Mouse (Mus musculus) brain, embryonic 14.5 days (tissue): ENCODE data around the gene Wbp11. TPM values are rescaled to one million over a fixed set of nuclear protein-coding genes. Genes with fewer than 3 reads are reported as not detected.
A peak's percentile ranks its signal among the peaks of the same experiment; 100 is the strongest.

Experiments used
- DNase-seq: peaks from one replicate; pipeline ENCODE4 v3.0.0-alpha.2; 2011; ENCODE audit warnings: low read depth
- CTCF ChIP-seq: fragments of 200-500 bp; IDR thresholded peaks from 2 replicates; pipeline ENCODE4 v1.5.1; 2012; ENCODE audit warnings: inconsistent platforms, mild to moderate bottlenecking, moderate library complexity, borderline replicate concordance; ENCODE audit not compliant: insufficient read depth, insufficient read length; ENCODE audit errors: extremely low read depth
- POLR2A ChIP-seq: fragments of 200-500 bp; IDR thresholded peaks from 2 replicates; pipeline ENCODE4 v1.6.1; 2012; ENCODE audit warnings: mild to moderate bottlenecking, inconsistent platforms, borderline replicate concordance; ENCODE audit not compliant: poor library complexity, insufficient read depth, insufficient read length, severe bottlenecking; ENCODE audit errors: extremely low read depth
- polyA plus RNA-seq: library from polyadenylated mRNA; depleted of rRNA; stranded (reverse); fragments of >200 nt; gene quantifications from 2 replicates; pipeline ENCODE4 v1.2.3, GENCODE M21; 2012

Wbp11 gene
- polyA plus RNA-seq, 1 experiment, result 81.9 TPM

GRCm38 (mm10) chr6:136835352-136835751 lies 7.3 kb upstream of the Wbp11 start, which contains the start of gene Smco3:
TSS of gene Smco3 (minus strand) at chr6:136835452.
- no peak for TF ChIP-seq POLR2A
- no peak for DNase-seq

DNA sequence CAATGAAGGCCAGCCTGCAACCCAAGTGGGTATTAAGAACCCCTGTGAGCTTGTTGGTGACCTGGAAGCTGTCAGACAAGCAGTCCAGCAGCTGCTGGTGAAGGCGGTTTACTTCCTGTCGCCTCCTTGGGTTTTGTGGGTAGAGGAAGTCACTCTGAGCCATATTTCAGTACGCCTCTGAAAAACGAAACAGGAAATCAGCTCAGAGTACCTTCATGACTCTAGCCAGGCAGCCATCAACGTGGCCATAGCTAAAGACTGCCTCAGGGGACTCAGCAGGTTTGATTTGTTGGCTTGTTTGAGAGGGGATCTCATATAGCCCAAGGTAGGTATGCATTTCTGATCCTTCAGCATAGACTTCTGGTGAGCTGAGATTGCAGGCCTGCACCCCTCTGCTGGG lies 3.7 kb upstream of the Wbp11 start:
- TF ChIP-seq CTCF (no peak), POLR2A (no peak)
- DNase-seq, result no peak

DNA sequence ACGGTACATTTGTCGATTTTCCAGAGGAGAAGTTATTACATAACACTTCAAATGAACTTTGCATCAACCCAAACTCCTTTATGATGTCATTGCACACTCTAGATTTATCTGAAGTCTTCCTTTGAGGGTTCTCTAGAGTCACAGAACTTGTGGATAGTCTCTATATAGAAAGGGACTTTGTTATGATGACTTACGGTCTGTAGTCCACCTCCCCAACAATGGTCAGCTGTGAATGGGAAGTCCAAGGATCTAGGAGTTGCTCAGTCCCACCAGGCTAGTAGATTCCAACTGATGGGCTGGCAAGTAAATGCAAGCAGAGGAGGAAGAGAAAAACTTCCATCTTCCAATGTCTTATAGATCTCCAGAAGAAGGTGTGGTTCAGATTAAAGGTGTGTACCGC lies 648 bp upstream of the Wbp11 start:
- no peak for TF ChIP-seq POLR2A
- no peak for TF ChIP-seq CTCF
- DNase-seq, result no peak

GRCm38 (mm10) chr6:136827516-136827880 lies 535 bp downstream of the Wbp11 start, which contains the start of gene BC049715:
TSS of gene BC049715 (plus strand) at chr6:136827626.
- no peak for DNase-seq
- TF ChIP-seq POLR2A, result no peak
- TF ChIP-seq CTCF, result no peak

GRCm38 (mm10) chr6:136827116-136827515 lies 917 bp downstream of the Wbp11 start:
- DNase-seq, result no peak

DNA sequence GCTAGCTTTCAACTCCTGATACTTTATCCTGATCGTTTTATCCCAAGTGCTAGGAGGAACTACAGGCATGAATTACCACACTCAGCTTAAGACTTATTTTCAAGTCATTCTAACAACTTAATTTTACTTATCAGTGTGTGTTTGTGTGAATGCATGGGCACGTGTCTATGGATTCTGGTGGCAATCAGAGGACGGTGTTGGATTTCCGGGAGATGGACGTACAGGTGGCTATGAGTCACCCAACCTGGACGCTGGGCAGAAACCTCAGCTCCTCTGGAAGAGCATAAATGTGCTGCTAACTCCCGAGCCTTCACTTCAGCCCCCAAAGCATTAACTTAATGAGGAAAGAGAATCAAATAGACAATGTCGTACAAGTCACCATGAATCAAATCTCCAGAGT lies 3.0 kb downstream of the Wbp11 start:
- TF ChIP-seq POLR2A (no peak), CTCF (no peak)
- DNase-seq, result no peak

More at GRCm38 (mm10) chr6:136827116-136827515, 917 bp downstream of the Wbp11 start:
- no peak for TF ChIP-seq CTCF
- TF ChIP-seq POLR2A, result no peak

- DNase-seq, result no peak
- no peak for TF ChIP-seq CTCF
- no peak for TF ChIP-seq POLR2A
Measured at GRCm38 (mm10) chr6:136821086-136821485, 6.9 kb downstream of the Wbp11 start.

DNA sequence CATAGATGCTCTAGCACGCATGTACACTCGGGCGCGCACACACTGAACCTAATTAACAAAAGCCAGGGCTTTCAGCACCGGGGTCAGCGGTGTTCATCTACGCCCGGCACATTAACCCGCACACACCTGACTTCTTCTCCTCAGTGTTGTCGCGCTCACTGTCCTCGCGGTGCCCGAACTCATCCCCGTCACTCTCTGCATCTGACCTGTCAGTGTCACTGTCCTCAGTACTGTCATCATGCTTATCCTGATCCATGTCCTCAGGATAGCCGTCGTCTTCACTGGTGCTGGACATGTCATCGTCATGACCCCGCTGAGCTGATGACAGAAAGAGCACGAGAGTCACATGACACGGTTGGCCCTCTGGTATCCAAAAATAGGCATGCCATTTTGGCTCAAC lies 7.7 kb downstream of the Wbp11 start:
- DNase-seq, result no peak

GRCm38 (mm10) chr6:136817549-136817948 lies 10.5 kb downstream of the Wbp11 start:
- peak; percentile 69 for DNase-seq
- TF ChIP-seq POLR2A (no peak), CTCF (no peak)

More for the DNA sequence above, 7.7 kb downstream of the Wbp11 start:
- TF ChIP-seq POLR2A (no peak), CTCF (no peak)

GRCm38 (mm10) chr6:136816826-136817225 lies 11.2 kb downstream of the Wbp11 start:
- DNase-seq, result no peak
- no peak for TF ChIP-seq CTCF
- TF ChIP-seq POLR2A, result no peak

GRCm38 (mm10) chr6:136815381-136815780 lies 12.7 kb downstream of the Wbp11 start:
- TF ChIP-seq POLR2A (no peak), CTCF (no peak)
- no peak for DNase-seq

DNA sequence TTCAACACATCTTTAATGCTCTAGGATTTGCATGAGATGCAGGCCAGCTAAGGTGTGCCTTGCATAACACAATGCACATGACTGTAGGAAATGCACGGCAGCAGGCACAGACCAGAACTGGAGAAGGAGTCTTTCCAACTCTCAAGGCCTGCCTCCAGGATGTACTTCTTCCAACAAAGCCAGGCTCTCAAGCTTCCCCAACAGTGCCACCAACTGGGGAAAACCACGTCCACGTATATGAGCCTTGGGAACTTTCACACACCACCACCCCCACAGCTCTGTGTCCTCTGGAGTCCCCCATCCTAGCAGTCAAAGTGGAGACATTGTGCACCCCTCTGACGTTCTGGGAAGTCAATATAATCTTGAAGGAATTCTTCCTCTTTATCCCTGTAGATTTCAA lies 14.9 kb downstream of the Wbp11 start:
- TF ChIP-seq CTCF, result no peak
- no peak for TF ChIP-seq POLR2A
- DNase-seq, result peak; percentile 18

GRCm38 (mm10) chr6:136811196-136811595 lies 16.8 kb downstream of the Wbp11 start:
- no peak for TF ChIP-seq CTCF
- no peak for TF ChIP-seq POLR2A
- no peak for DNase-seq

- TF ChIP-seq CTCF (no peak), POLR2A (no peak)
- DNase-seq, result no peak
Measured at GRCm38 (mm10) chr6:136809673-136810072, 18.4 kb downstream of the Wbp11 start.

GRCm38 (mm10) chr6:136809077-136809476 lies 19.0 kb downstream of the Wbp11 start:
- TF ChIP-seq CTCF (no peak), POLR2A (no peak)
- no peak for DNase-seq
